Mouse (Mus musculus) heart, postnatal 36 days (tissue): ENCODE data around the gene 4833420G17Rik. TPM values are rescaled to one million over a fixed set of nuclear protein-coding genes. Genes with fewer than 3 reads are reported as not detected.
"Not testable (repeated sequence)": the region's sequence is repeated elsewhere in the genome, so short reads cannot be mapped to it uniquely, and the experiment has no call there.

ENCODE experiments used
- DNase-seq, 2 experiments: peaks; one replicate each; pipeline ENCODE4 v3.0.0; 2021 to 2022
- intact Hi-C: fragments of 180-260 bp; cut with DNase I; formaldehyde crosslinking; loops from one replicate; pipeline ENCODE4 v1.15.1; 2025
- total RNA-seq, 2 experiments: library from RNA; stranded (reverse); gene quantifications; 2 replicates each; pipeline ENCODE4 v1.2.3; 2021

Gene 4833420G17Rik
- total RNA-seq = 1 to 10 TPM; 7.9 to 9.1 TPM

- intact Hi-C loops = loop anchor here (2.0 to 5.0 kb wide), 2 partner anchors 34 to 56 kb away; partner anchors contain the start of gene Paip1
- DNase-seq = peak; percentile 89
Observed at GRCm38 (mm10) chr13:119462596-119463560, at the start of gene 4833420G17Rik. Gene 4833420G17Rik (plus strand): TSS chr13:119462768.

GRCm38 (mm10) chr13:119413026-119413425, 49.5 kb upstream of the 4833420G17Rik start:
- intact Hi-C loops = no loop called here
- DNase-seq = no peak

- intact Hi-C loops = no loop called here
- no peak for DNase-seq
Observed at GRCm38 (mm10) chr13:119418479-119418878, 44.1 kb upstream of the 4833420G17Rik start.

GRCm38 (mm10) chr13:119430164-119430563, 32.4 kb upstream of the 4833420G17Rik start:
- no peak for DNase-seq
- intact Hi-C loops = no loop called here

GRCm38 (mm10) chr13:119432041-119432440, 30.5 kb upstream of the 4833420G17Rik start:
- DNase-seq = no peak
- intact Hi-C loops = no loop called here

GRCm38 (mm10) chr13:119434359-119434758, 28.2 kb upstream of the 4833420G17Rik start:
- intact Hi-C loops = no loop called here

GRCm38 (mm10) chr13:119442244-119442643, 20.3 kb upstream of the 4833420G17Rik start:
- DNase-seq = no peak
- intact Hi-C loops = no loop called here

More at GRCm38 (mm10) chr13:119434359-119434758, 28.2 kb upstream of the 4833420G17Rik start:
- no peak for DNase-seq

- DNase-seq = no peak
- intact Hi-C loops = no loop called here
Observed at GRCm38 (mm10) chr13:119453563-119453962, 9.0 kb upstream of the 4833420G17Rik start.

- DNase-seq = no peak
- intact Hi-C loops = no loop called here
Observed at GRCm38 (mm10) chr13:119455082-119455481, 7.5 kb upstream of the 4833420G17Rik start.

GRCm38 (mm10) chr13:119456342-119456741, 6.2 kb upstream of the 4833420G17Rik start:
- DNase-seq = no peak
- intact Hi-C loops = no loop called here

GRCm38 (mm10) chr13:119461900-119462595, 520 bp upstream of the 4833420G17Rik start:
- DNase-seq = no peak
- intact Hi-C loops = loop anchor here (2.0 to 5.0 kb wide), 2 partner anchors 33 to 55 kb away; partner anchors contain the start of gene Paip1

GRCm38 (mm10) chr13:119476631-119477030, 14.1 kb downstream of the 4833420G17Rik start:
- DNase-seq = no peak
- intact Hi-C loops = no loop called here

GRCm38 (mm10) chr13:119477789-119478188, 15.2 kb downstream of the 4833420G17Rik start:
- intact Hi-C loops = no loop called here
- DNase-seq = no peak

GRCm38 (mm10) chr13:119487354-119487753, 24.8 kb downstream of the 4833420G17Rik start:
- intact Hi-C loops = no loop called here
- DNase-seq = no peak

- peak; percentile 87 to 89 for DNase-seq
- intact Hi-C loops = no loop called here
Observed at GRCm38 (mm10) chr13:119487880-119488580, 25.5 kb downstream of the 4833420G17Rik start, which contains the start of the genes Tmem267 and 3110070M22Rik. Gene Tmem267 (plus strand): TSS chr13:119488039. Gene 3110070M22Rik (minus strand): TSS chr13:119488383.

GRCm38 (mm10) chr13:119492083-119492482, 29.5 kb downstream of the 4833420G17Rik start:
- DNase-seq, intact Hi-C loops: not testable (repeated sequence)

- DNase-seq, intact Hi-C loops: not testable (repeated sequence)
Observed at GRCm38 (mm10) chr13:119494938-119495337, 32.4 kb downstream of the 4833420G17Rik start.
